Mouse (Mus musculus) embryonic facial prominence, embryonic 11.5 days (tissue): ENCODE measurements at regions not wholly inside any gene's neighbourhood (a gene's known extent, or its start where the extent isn't known, plus 50 kb on each side); places are given as distances from the start of the nearest gene placed in this dataset.

Experiments used
- ATAC-seq: fragments of 200-750 bp; cut with Nextera tagmentation; replicated peaks from 2 replicates; pipeline ENCODE4 v1.8.0; 2017; ENCODE audit warnings: low read depth; ENCODE audit not compliant: insufficient number of reproducible peaks, low FRiP score, low TSS enrichment
- DNase-seq: peaks from one replicate; pipeline ENCODE4 v3.0.0-alpha.2; 2015; ENCODE audit warnings: low spot score
- H3K27ac ChIP-seq: fragments of 300-500 bp; sonication (generic); replicated peaks from 2 replicates; pipeline ENCODE4 v1.5.1; 2014; ENCODE audit warnings: mild to moderate bottlenecking, low read depth, low read length, control low read depth
- H3K27me3 ChIP-seq: fragments of 300-500 bp; sonication (generic); 2 replicates; pipeline ENCODE4 v1.6.1; 2014; ENCODE audit warnings: mild to moderate bottlenecking, low read length, moderate library complexity, mixed read lengths; ENCODE audit not compliant: control insufficient read depth, insufficient read depth
- H3K36me3 ChIP-seq: fragments of 300-500 bp; sonication (generic); replicated peaks from 2 replicates; pipeline ENCODE4 v1.6.1; 2014; ENCODE audit warnings: low read depth, mild to moderate bottlenecking, low read length, moderate library complexity, mixed read lengths; ENCODE audit not compliant: control insufficient read depth, insufficient read depth
- H3K4me1 ChIP-seq: fragments of 300-500 bp; sonication (generic); 2 replicates; pipeline ENCODE4 v1.6.1; 2014; ENCODE audit warnings: low read length, mixed read lengths; ENCODE audit not compliant: control insufficient read depth, insufficient read depth
- H3K4me2 ChIP-seq: fragments of 300-500 bp; sonication (generic); 2 replicates; pipeline ENCODE4 v1.6.1; 2014; ENCODE audit warnings: low read depth, mild to moderate bottlenecking, control low read depth, low read length, moderate library complexity
- H3K4me3 ChIP-seq: fragments of 300-500 bp; sonication (generic); 2 replicates; pipeline ENCODE4 v1.5.1; 2014; ENCODE audit warnings: low read depth, low read length, control low read depth
- H3K9ac ChIP-seq: fragments of 300-500 bp; sonication (generic); replicated peaks from 2 replicates; pipeline ENCODE4 v1.6.1; 2014; ENCODE audit warnings: mild to moderate bottlenecking, control low read depth, low read length
- H3K9me3 ChIP-seq: fragments of 300-500 bp; sonication (generic); replicated peaks from 2 replicates; pipeline ENCODE4 v1.6.1; 2016; ENCODE audit warnings: mild to moderate bottlenecking, low read length, inconsistent platforms, mixed read lengths; ENCODE audit not compliant: control insufficient read depth
- WGBS: fragments of 180-500 bp; shearing (Covaris S2); extraction: QIAGEN DNeasy Blood & Tissue Kit; methylation state at CpG from one replicate; pipeline ENCODE4 v1.1.7; 2014; 5-methylcytosine and 5-hydroxymethylcytosine counted together

GRCm38 (mm10) chr8:29274668-29275067 lies 1827.2 kb downstream of the Poteg start:
- no peak overlapping the region for H3K27ac ChIP-seq
- no peaks in the 10 kb centered on the region for H3K9me3 ChIP-seq
- WGBS = 26% methylated on average over 3 of the region's 3 CpGs
- H3K36me3 ChIP-seq = no peaks in the 10 kb centered on the region
- H3K4me1 ChIP-seq = no peaks in the 10 kb centered on the region
- no peak overlapping the region for H3K4me3 ChIP-seq
- H3K9ac ChIP-seq = no peak overlapping the region
- peak; percentile 3 for DNase-seq
- no peak overlapping the region for H3K4me2 ChIP-seq
- no peak for ATAC-seq
- H3K27me3 ChIP-seq = no peaks in the 10 kb centered on the region

- Histone ChIP-seq H3K4me2 (no peak overlapping the region), H3K9me3 (no peaks in the 10 kb centered on the region), H3K4me1 (no peaks in the 10 kb centered on the region), H3K27me3 (no peaks in the 10 kb centered on the region), H3K9ac (no peak overlapping the region), H3K4me3 (no peak overlapping the region), H3K36me3 (no peaks in the 10 kb centered on the region), H3K27ac (no peak overlapping the region)
- ATAC-seq (no peak), DNase-seq (no peak)
- 90% methylated on average over 2 of the region's 2 CpGs for WGBS
Measured at GRCm38 (mm10) chr8:29278711-29279110, 1831.2 kb downstream of the Poteg start.

GRCm38 (mm10) chr8:29279276-29279675 lies 1831.8 kb downstream of the Poteg start:
- Histone ChIP-seq H3K27me3 (no peaks in the 10 kb centered on the region), H3K9ac (no peak overlapping the region), H3K4me3 (no peak overlapping the region), H3K4me2 (no peak overlapping the region), H3K36me3 (no peaks in the 10 kb centered on the region), H3K4me1 (no peaks in the 10 kb centered on the region), H3K9me3 (no peaks in the 10 kb centered on the region), H3K27ac (no peak overlapping the region)
- 51% methylated on average over 3 of the region's 3 CpGs for whole genome bisulfite sequencing
- ATAC-seq = no peak
- DNase-seq = no peak

- WGBS = 5% methylated on average over 6 of the region's 6 CpGs
- H3K9ac ChIP-seq = no peak overlapping the region
- H3K27ac ChIP-seq = no peak overlapping the region
- H3K4me3 ChIP-seq = no peak overlapping the region
- no peaks in the 10 kb centered on the region for H3K27me3 ChIP-seq
- H3K4me2 ChIP-seq = no peak overlapping the region
- H3K9me3 ChIP-seq = no peaks in the 10 kb centered on the region
- H3K36me3 ChIP-seq = no peaks in the 10 kb centered on the region
- DNase-seq (peak; percentile 56), ATAC-seq (no peak)
- H3K4me1 ChIP-seq = no peaks in the 10 kb centered on the region
Measured at GRCm38 (mm10) chr8:29290386-29290785, 1842.9 kb downstream of the Poteg start.
